Mouse (Mus musculus): ENCODE results near the gene Sypl2.

DNA sequence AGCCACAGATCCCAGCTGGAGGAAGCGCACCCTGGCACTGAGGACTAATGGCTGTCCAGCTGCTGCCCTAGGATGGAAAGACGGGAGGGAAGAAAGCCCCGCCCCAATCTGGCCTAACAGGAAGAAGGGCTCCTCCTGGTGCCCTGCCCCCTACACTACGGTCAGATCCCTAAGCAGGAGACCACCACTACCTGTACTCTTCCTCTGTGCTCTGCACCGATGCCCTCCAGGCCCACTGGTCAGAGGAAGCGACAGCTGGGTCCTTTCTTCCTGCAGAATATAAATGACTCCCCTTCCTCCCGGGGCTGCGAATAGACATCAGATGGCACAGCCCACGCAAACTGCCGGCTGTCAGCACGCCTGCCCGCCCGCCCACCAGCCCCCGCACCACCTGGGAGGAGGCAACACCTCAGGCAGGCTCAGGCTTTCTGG is 29.4 kb downstream of the Sypl2 start:
- no peak for TF ChIP-seq CTCF (conservative IDR thresholded peaks at IDR 0.05; ENCODE audit: low read length)
- no peak for TF ChIP-seq POU5F1 (IDR thresholded peaks at IDR 0.05; ENCODE audit: borderline replicate concordance, low read length)

All from E14TG2a.4 (cell line).